Mouse (Mus musculus) fat pad, adult 2 months (tissue): ENCODE measurements around the gene Gm27029.
"Not testable (repeated sequence)": the region's sequence is repeated elsewhere in the genome, so short reads cannot be mapped to it uniquely, and the experiment has no call there.

Experiments used
- DNase-seq: peaks from one replicate; pipeline ENCODE4 v3.0.0-alpha.2; 2011; ENCODE audit warnings: low read depth, low spot score; ENCODE audit errors: extremely low read depth

Gene Gm27029

GRCm38 (mm10) chr11:101457631-101458030, 33.0 kb upstream of the Gm27029 start:
- DNase-seq: no peak

- DNase-seq: no peak
Measured at GRCm38 (mm10) chr11:101455627-101456026, 31.0 kb upstream of the Gm27029 start.

- DNase-seq: no peak
Measured at GRCm38 (mm10) chr11:101454702-101455101, 30.1 kb upstream of the Gm27029 start.

GRCm38 (mm10) chr11:101452093-101452774, 27.6 kb upstream of the Gm27029 start:
- no peak for DNase-seq

GRCm38 (mm10) chr11:101451536-101451935, 26.9 kb upstream of the Gm27029 start:
- DNase-seq: peak; percentile 81

GRCm38 (mm10) chr11:101450394-101450793, 25.8 kb upstream of the Gm27029 start:
- DNase-seq: no peak

GRCm38 (mm10) chr11:101449596-101449995, 25.0 kb upstream of the Gm27029 start:
- not testable (repeated sequence) for DNase-seq

GRCm38 (mm10) chr11:101448899-101449298, 24.3 kb upstream of the Gm27029 start:
- DNase-seq: no peak

- no peak for DNase-seq
Measured at GRCm38 (mm10) chr11:101448274-101448746, 23.7 kb upstream of the Gm27029 start, which contains the start of gene Ifi35. TSS of gene Ifi35 (plus strand) at chr11:101448407.

GRCm38 (mm10) chr11:101447786-101448185, 23.2 kb upstream of the Gm27029 start:
- DNase-seq: no peak

GRCm38 (mm10) chr11:101446860-101447259, 22.3 kb upstream of the Gm27029 start:
- not testable (repeated sequence) for DNase-seq

- DNase-seq: no peak
Measured at GRCm38 (mm10) chr11:101446319-101446718, 21.7 kb upstream of the Gm27029 start.

- no peak for DNase-seq
Measured at GRCm38 (mm10) chr11:101442760-101443159, 18.2 kb upstream of the Gm27029 start.

- DNase-seq: peak; percentile 96
Measured at GRCm38 (mm10) chr11:101442127-101442693, 17.6 kb upstream of the Gm27029 start, which contains the start of gene Rpl27. TSS of gene Rpl27 (plus strand) at chr11:101442298.

GRCm38 (mm10) chr11:101441450-101442126, 17.0 kb upstream of the Gm27029 start:
- DNase-seq: not testable (repeated sequence)

- DNase-seq: not testable (repeated sequence)
Measured at GRCm38 (mm10) chr11:101438006-101438405, 13.4 kb upstream of the Gm27029 start.

- DNase-seq: no peak
Measured at GRCm38 (mm10) chr11:101436916-101437315, 12.3 kb upstream of the Gm27029 start.

GRCm38 (mm10) chr11:101435831-101436230, 11.2 kb upstream of the Gm27029 start:
- no peak for DNase-seq

GRCm38 (mm10) chr11:101433396-101433795, 8.8 kb upstream of the Gm27029 start:
- DNase-seq: no peak

GRCm38 (mm10) chr11:101431327-101431726, 6.7 kb upstream of the Gm27029 start:
- no peak for DNase-seq

- no peak for DNase-seq
Measured at GRCm38 (mm10) chr11:101426165-101426564, 1.6 kb upstream of the Gm27029 start.
